Mouse (Mus musculus) myocyte (in vitro differentiated cells): ENCODE measurements around the gene Zfp853. TPM values are rescaled to one million over a fixed set of nuclear protein-coding genes. Genes with fewer than 3 reads are reported as not detected.

ENCODE experiments used
- H3K27me3 ChIP-seq: one replicate; pipeline ENCODE4 v1.6.1; 2011; ENCODE audit not compliant: control insufficient read depth, insufficient read depth, insufficient read length
- H3K36me3 ChIP-seq: one replicate; pipeline ENCODE4 v1.6.1; 2011; ENCODE audit not compliant: control insufficient read depth, insufficient read depth
- H3K4me2 ChIP-seq: one replicate; pipeline ENCODE4 v1.6.1; 2011; ENCODE audit warnings: low read depth, control low read depth
- H3K4me3 ChIP-seq: one replicate; pipeline ENCODE4 v1.5.1; 2011; ENCODE audit warnings: mild to moderate bottlenecking, control low read depth, moderate library complexity
- H3K79me2 ChIP-seq: one replicate; pipeline ENCODE4 v1.6.1; 2011; ENCODE audit not compliant: control insufficient read depth, insufficient read depth
- H3ac ChIP-seq: one replicate; pipeline ENCODE4 v1.6.1; 2011; ENCODE audit not compliant: control insufficient read depth, insufficient read length
- CEBPB ChIP-seq: IDR thresholded peaks from 2 replicates; pipeline ENCODE4 v1.6.1; 2011; ENCODE audit warnings: mild to moderate bottlenecking, moderate library complexity; ENCODE audit not compliant: poor library complexity, insufficient read depth, severe bottlenecking
- E2F4 ChIP-seq: IDR thresholded peaks from one replicate; pipeline ENCODE4 v1.6.1; 2011; ENCODE audit warnings: mild to moderate bottlenecking, control low read depth, moderate library complexity; ENCODE audit not compliant: insufficient read depth
- MAX ChIP-seq: IDR thresholded peaks from one replicate; pipeline ENCODE4 v1.6.1; 2011; ENCODE audit warnings: low read depth, mild to moderate bottlenecking, control low read depth
- MYOD1 ChIP-seq, 3 experiments: IDR thresholded peaks; one replicate each; pipeline ENCODE4 v1.6.1; 2011; ENCODE audit warnings: control low read depth in 2 of 3, low read depth in 2 of 3, mild to moderate bottlenecking in 2 of 3, moderate library complexity in 1 of 3; ENCODE audit not compliant: insufficient read length in 2 of 3, control insufficient read depth in 1 of 3
- MYOG ChIP-seq, 3 experiments: IDR thresholded peaks; one replicate each; pipeline ENCODE4 v1.6.1; 2011; ENCODE audit warnings: control low read depth in 2 of 3, low read depth in 2 of 3, mild to moderate bottlenecking in 2 of 3; ENCODE audit not compliant: insufficient read length in 2 of 3, control insufficient read depth in 1 of 3, insufficient read depth in 1 of 3
- POLR2A ChIP-seq: IDR thresholded peaks from one replicate; pipeline ENCODE4 v1.6.1; 2011; ENCODE audit warnings: low read depth, mild to moderate bottlenecking, control low read depth, moderate library complexity; ENCODE audit not compliant: insufficient read length
- POLR2AphosphoS2 ChIP-seq: IDR thresholded peaks from one replicate; pipeline ENCODE4 v1.6.1; 2011; ENCODE audit warnings: low read depth, control low read depth; ENCODE audit not compliant: insufficient read length
- REST ChIP-seq: IDR thresholded peaks from one replicate; pipeline ENCODE4 v1.6.1; 2011; ENCODE audit warnings: mild to moderate bottlenecking, control low read depth, moderate library complexity; ENCODE audit not compliant: insufficient read depth, insufficient read length
- SRF ChIP-seq: IDR thresholded peaks from one replicate; pipeline ENCODE4 v1.6.1; 2011; ENCODE audit warnings: low read depth; ENCODE audit not compliant: control insufficient read depth, insufficient read length
- TCF12 ChIP-seq: IDR thresholded peaks from one replicate; pipeline ENCODE4 v1.6.1; 2011; ENCODE audit warnings: mild to moderate bottlenecking, control low read depth; ENCODE audit not compliant: poor library complexity, insufficient read depth, severe bottlenecking
- TCF3 ChIP-seq: IDR thresholded peaks from one replicate; pipeline ENCODE4 v1.6.1; 2011; ENCODE audit warnings: low read depth, control low read depth; ENCODE audit not compliant: insufficient read length
- USF1 ChIP-seq: IDR thresholded peaks from one replicate; pipeline ENCODE4 v1.6.1; 2011; ENCODE audit warnings: low read depth, mild to moderate bottlenecking, control low read depth, moderate library complexity
- polyA plus RNA-seq: library from polyadenylated mRNA; unstranded; fragments of >200 nt; fragmentation: generic; extraction: Trizol; gene quantifications from one replicate; pipeline ENCODE4 v1.2.1, GENCODE M21; 2012; ENCODE audit warnings: missing spikeins

Gene Zfp853
- polyA plus RNA-seq, 1 experiment: 0.01 TPM

DNA sequence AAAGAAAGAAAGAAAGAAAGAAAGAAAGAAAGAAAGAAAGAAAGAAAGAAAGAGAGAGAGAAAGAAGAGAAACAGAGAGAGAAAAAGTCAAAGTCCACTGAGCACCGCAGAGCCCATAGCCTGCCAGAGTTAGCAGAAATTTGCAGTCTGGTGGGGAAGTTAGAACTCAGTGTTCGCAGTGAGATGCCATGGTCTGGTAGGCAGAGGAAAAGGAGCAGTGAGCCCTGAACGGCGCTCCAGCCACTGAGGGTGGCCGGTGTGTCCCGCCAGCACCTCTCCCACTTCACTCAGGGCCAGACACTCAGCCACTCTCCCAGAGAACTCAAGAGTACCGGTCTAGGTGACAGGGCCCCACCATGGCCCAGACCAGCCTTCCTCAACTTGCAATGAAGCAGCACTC lies 10.8 kb upstream of the Zfp853 start:
- Histone ChIP-seq H3K4me2 (no peak overlapping the region), H3K36me3 (peaks cover 18% of the 10 kb centered on the region), H3ac (no peak overlapping the region), H3K27me3 (no peaks in the 10 kb centered on the region), H3K79me2 (peaks cover 7% of the 10 kb centered on the region), H3K4me3 (no peak overlapping the region)
- TF ChIP-seq POLR2A (no peak), CEBPB (no peak), SRF (no peak), TCF12 (no peak), POLR2AphosphoS2 (no peak), MYOG (IDR thresholded peaks at IDR 0.05; ENCODE audit: control insufficient read depth in 1 of 3, insufficient read depth in 1 of 3, insufficient read length in 2 of 3, low read depth in 2 of 3) (no peak), MYOD1 (IDR thresholded peaks at IDR 0.05; ENCODE audit: control insufficient read depth in 1 of 3, insufficient read length in 2 of 3, low read depth in 2 of 3) (no peak), REST (no peak), E2F4 (no peak), TCF3 (no peak), MAX (no peak), USF1 (no peak)

DNA sequence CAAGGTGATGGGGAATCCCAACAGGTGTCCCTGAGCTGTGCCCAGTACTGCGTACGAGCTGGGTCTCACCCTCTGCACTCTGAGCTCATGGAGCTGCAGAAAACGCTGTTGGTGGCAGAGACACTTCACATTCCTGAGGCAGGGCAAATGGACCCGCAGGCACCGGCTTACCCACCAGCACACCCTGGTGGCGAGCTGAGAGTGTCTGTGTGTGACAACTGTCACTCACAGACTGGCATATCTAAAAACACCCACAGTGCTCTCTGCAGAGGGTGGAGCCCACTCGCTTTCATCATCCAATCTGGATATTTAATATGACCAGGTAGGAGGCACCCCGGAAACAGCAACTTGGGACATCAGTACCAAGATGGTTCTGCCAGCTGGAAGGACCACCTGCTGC lies 7.9 kb upstream of the Zfp853 start:
- H3K27me3 ChIP-seq: no peaks in the 10 kb centered on the region
- H3ac ChIP-seq: no peak overlapping the region
- no peak overlapping the region for H3K4me2 ChIP-seq
- TF ChIP-seq MYOD1 (IDR thresholded peaks at IDR 0.05; ENCODE audit: control insufficient read depth in 1 of 3, insufficient read length in 2 of 3, low read depth in 2 of 3) (no peak), USF1 (no peak), SRF (no peak), CEBPB (no peak), E2F4 (no peak), MAX (no peak), TCF12 (no peak), TCF3 (no peak), REST (no peak), POLR2AphosphoS2 (no peak), MYOG (IDR thresholded peaks at IDR 0.05; ENCODE audit: control insufficient read depth in 1 of 3, insufficient read depth in 1 of 3, insufficient read length in 2 of 3, low read depth in 2 of 3) (no peak), POLR2A (no peak)
- no peak overlapping the region for H3K4me3 ChIP-seq
- H3K79me2 ChIP-seq: peaks cover 7% of the 10 kb centered on the region
- H3K36me3 ChIP-seq: peaks cover 15% of the 10 kb centered on the region

DNA sequence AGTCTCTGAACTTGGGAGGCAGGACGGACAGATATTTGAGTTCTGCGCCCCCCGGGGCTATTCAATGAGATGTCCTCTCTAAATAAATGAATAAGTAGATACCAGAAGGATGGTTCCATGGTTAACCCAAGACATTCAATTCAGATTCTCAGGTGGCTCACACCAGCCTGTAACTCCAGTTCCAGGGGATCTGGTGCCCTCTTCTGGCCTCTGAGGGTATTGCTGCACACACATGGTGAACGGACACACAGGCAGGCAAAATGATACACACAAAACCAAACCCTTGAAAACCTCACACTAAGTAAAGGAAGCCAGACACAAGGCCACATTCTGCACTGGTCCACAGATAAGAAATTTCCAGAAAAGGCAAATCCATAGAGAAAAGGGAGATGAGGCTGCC lies 6.3 kb upstream of the Zfp853 start:
- TF ChIP-seq TCF12 (no peak), USF1 (no peak), SRF (no peak), POLR2AphosphoS2 (no peak), MYOG (IDR thresholded peaks at IDR 0.05; ENCODE audit: control insufficient read depth in 1 of 3, insufficient read depth in 1 of 3, insufficient read length in 2 of 3, low read depth in 2 of 3) (no peak), REST (no peak), MYOD1 (IDR thresholded peaks at IDR 0.05; ENCODE audit: control insufficient read depth in 1 of 3, insufficient read length in 2 of 3, low read depth in 2 of 3) (no peak), CEBPB (no peak), E2F4 (no peak), POLR2A (no peak), MAX (no peak), TCF3 (no peak)
- H3K4me3 ChIP-seq: no peak overlapping the region
- no peak overlapping the region for H3K4me2 ChIP-seq
- no peaks in the 10 kb centered on the region for H3K79me2 ChIP-seq
- H3K27me3 ChIP-seq: no peaks in the 10 kb centered on the region
- peaks cover 6% of the 10 kb centered on the region for H3K36me3 ChIP-seq
- H3ac ChIP-seq: no peak overlapping the region

DNA sequence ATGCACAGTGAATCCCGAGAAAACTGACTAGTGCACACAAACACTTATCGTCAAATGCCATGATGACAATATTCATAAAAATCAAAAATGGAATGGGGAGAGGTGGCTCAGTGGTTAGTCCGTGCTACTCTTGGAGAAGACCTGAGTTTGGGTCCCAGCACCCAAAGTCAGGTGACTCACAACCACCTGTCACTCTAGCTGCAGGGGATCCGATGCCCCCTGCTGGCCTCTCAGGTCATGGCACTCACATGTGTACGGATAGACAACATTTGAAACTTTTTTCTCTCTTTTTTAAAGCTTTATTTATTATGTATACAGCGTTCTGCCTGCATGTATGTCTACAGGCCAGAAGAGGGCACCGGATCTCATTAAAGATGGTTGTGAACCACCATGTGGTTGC lies 5.0 kb upstream of the Zfp853 start:
- no peaks in the 10 kb centered on the region for H3K27me3 ChIP-seq
- no peak overlapping the region for H3K4me3 ChIP-seq
- H3ac ChIP-seq: no peak overlapping the region
- peaks cover 6% of the 10 kb centered on the region for H3K36me3 ChIP-seq
- no peak overlapping the region for H3K4me2 ChIP-seq
- no peaks in the 10 kb centered on the region for H3K79me2 ChIP-seq
- TF ChIP-seq REST: no peak
- no peak for TF ChIP-seq MYOD1 (IDR thresholded peaks at IDR 0.05; ENCODE audit: control insufficient read depth in 1 of 3, insufficient read length in 2 of 3, low read depth in 2 of 3)
- TF ChIP-seq TCF12: no peak
- no peak for TF ChIP-seq E2F4
- no peak for TF ChIP-seq TCF3
- no peak for TF ChIP-seq MYOG (IDR thresholded peaks at IDR 0.05; ENCODE audit: control insufficient read depth in 1 of 3, insufficient read depth in 1 of 3, insufficient read length in 2 of 3, low read depth in 2 of 3)
- no peak for TF ChIP-seq SRF
- TF ChIP-seq POLR2AphosphoS2: no peak
- TF ChIP-seq POLR2A: no peak
- TF ChIP-seq CEBPB: no peak
- TF ChIP-seq USF1: no peak

DNA sequence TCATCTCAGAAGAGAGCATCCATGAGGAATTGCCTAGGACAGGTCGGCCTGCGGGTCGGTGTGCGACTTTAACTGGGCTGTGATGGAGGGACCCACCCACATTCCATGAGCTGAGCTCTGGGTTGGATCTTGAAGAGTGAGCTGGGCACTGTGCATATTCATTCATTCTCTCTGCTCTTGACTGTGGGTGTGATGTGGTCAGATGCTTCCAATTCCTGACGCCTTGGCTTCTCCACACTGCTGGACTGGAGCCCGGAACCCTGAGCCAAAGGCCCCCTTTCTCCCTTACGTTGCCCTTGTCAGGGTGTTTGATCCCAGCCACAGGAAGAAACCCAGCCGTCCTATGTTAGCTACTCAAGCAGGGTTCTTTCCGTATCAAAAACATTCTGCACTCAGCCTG lies 4.6 kb upstream of the Zfp853 start:
- H3K27me3 ChIP-seq: no peaks in the 10 kb centered on the region
- no peaks in the 10 kb centered on the region for H3K79me2 ChIP-seq
- H3K4me2 ChIP-seq: no peak overlapping the region
- no peak overlapping the region for H3ac ChIP-seq
- no peak overlapping the region for H3K4me3 ChIP-seq
- peaks cover 6% of the 10 kb centered on the region for H3K36me3 ChIP-seq
- no peak for TF ChIP-seq E2F4
